Mouse (Mus musculus) bone marrow macrophage, adult 2 months (primary cell): ENCODE measurements around the gene Hoxd4.

Experiments used
- CTCF ChIP-seq: IDR thresholded peaks from 2 replicates; pipeline ENCODE4 v1.5.1; 2012; ENCODE audit warnings: low read depth, mild to moderate bottlenecking, low read length, moderate library complexity
- POLR2A ChIP-seq: IDR thresholded peaks from 2 replicates; pipeline ENCODE4 v1.6.1; 2012; ENCODE audit warnings: mild to moderate bottlenecking, low read depth, low read length, borderline replicate concordance

DNA sequence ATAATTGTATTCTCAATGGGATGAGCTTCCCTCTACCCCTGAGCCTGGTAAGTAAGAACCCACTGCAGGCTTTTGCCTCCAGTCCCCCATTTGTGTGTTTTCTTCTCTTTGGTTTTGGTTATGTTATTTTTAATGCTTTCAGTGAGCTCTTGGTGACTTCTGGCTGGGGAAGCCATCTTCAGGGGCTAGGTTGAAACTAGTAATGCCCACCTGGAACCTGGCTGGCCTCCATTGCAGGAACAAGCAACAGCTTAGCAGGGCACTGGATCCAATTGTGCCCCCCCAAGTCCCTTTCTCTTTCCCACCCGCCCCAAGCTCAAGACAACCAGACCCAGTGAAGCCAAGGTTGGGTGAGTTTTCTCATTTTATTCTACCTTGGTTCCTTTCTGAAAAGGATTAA, 16.3 kb upstream of the Hoxd4 start:
- TF ChIP-seq POLR2A (no peak), CTCF (no peak)
